ENCODE assay signal across 8 mouse cellular contexts in genomic region chr1:167282768-167283167, GRCm38 (mm10). TPM values are rescaled to one million over a fixed set of nuclear protein-coding genes. Genes with fewer than 3 reads are reported as not detected.
DNase-seq lines count a peak whose midpoint lies in the region; ATAC-seq and TF ChIP-seq lines count a peak whose summit lies in the region.

No protein-coding gene starts in this region.

- no peak overlapping the region for H3K27ac ChIP-seq in neural tube, embryonic 11.5 days (ENCODE audit: low read depth, low read length)
- no peak overlapping the region for H3K27ac ChIP-seq in forebrain, embryonic 14.5 days (ENCODE audit: low read depth, low read length)
- H3K27ac ChIP-seq in liver, embryonic 11.5 days (ENCODE audit: low read depth, low read length) = no peak overlapping the region
- no peak overlapping the region for H3K27ac ChIP-seq in stomach, embryonic 16.5 days (ENCODE audit: low read length)

- peak overlapping the region; percentile 58 for H3K4me2 ChIP-seq in neural tube, embryonic 11.5 days (ENCODE audit: low read depth)
- peak overlapping the region; percentile 54 for H3K4me2 ChIP-seq in forebrain, embryonic 14.5 days (ENCODE audit: low read length)
- peak overlapping the region; percentile 74 for H3K4me2 ChIP-seq in liver, embryonic 11.5 days
- peak overlapping the region; percentile 82 for H3K4me2 ChIP-seq in stomach, embryonic 16.5 days (ENCODE audit: low read depth, low read length)

- H3K27me3 ChIP-seq in neural tube, embryonic 11.5 days (ENCODE audit: control insufficient read depth, insufficient read depth, low read length) = no peaks in the 10 kb centered on the region
- H3K27me3 ChIP-seq in forebrain, embryonic 14.5 days (replicated peaks; ENCODE audit: control insufficient read depth, insufficient read depth, low read length) = no peaks in the 10 kb centered on the region
- no peaks in the 10 kb centered on the region for H3K27me3 ChIP-seq in liver, embryonic 11.5 days (replicated peaks; ENCODE audit: control insufficient read depth, insufficient read depth, low read length)
- no peaks in the 10 kb centered on the region for H3K27me3 ChIP-seq in stomach, embryonic 16.5 days (ENCODE audit: control insufficient read depth, insufficient read depth, low read length)

- 54% methylated on average over 5 of the region's 5 CpGs for WGBS in neural tube, embryonic 11.5 days
- WGBS in forebrain, embryonic 14.5 days = 44% methylated on average over 5 of the region's 5 CpGs
- 30% methylated on average over 5 of the region's 5 CpGs for WGBS in liver, embryonic 11.5 days
- 41% methylated on average over 5 of the region's 5 CpGs for WGBS in stomach, embryonic 16.5 days
- WGBS in lung, adult 2 months = 60% methylated on average over 5 of the region's 5 CpGs

- no peak for TF ChIP-seq POLR2A in lung, adult 2 months (IDR thresholded peaks at IDR 0.05; ENCODE audit: borderline replicate concordance, extremely low read depth, low read depth, low read length)

- no peaks in the 10 kb centered on the region for H3K9me3 ChIP-seq in neural tube, embryonic 11.5 days (ENCODE audit: control insufficient read depth, low read length)
- no peaks in the 10 kb centered on the region for H3K9me3 ChIP-seq in forebrain, embryonic 14.5 days (replicated peaks; ENCODE audit: control insufficient read depth, low read length)
- H3K9me3 ChIP-seq in liver, embryonic 11.5 days (ENCODE audit: control insufficient read depth, low read length) = no peaks in the 10 kb centered on the region
- no peaks in the 10 kb centered on the region for H3K9me3 ChIP-seq in stomach, embryonic 16.5 days (replicated peaks; ENCODE audit: control insufficient read depth, low read length)

- H3K4me3 ChIP-seq in neural tube, embryonic 11.5 days (ENCODE audit: low read depth, low read length) = peak overlapping the region; percentile 89
- peak overlapping the region; percentile 89 for H3K4me3 ChIP-seq in forebrain, embryonic 14.5 days (ENCODE audit: low read depth, low read length)
- H3K4me3 ChIP-seq in liver, embryonic 11.5 days (ENCODE audit: low read depth, low read length) = peak overlapping the region; percentile 93
- H3K4me3 ChIP-seq in stomach, embryonic 16.5 days (replicated peaks; ENCODE audit: low read length) = peak overlapping the region; percentile 62
- no peak overlapping the region for H3K4me3 ChIP-seq in lung, adult 2 months (replicated peaks; ENCODE audit: extremely low read depth, low read depth, low read length)

- no peak for TF ChIP-seq CTCF in lung, adult 2 months (IDR thresholded peaks at IDR 0.05; ENCODE audit: insufficient read depth, low read length)

- DNase-seq in neural tube, embryonic 11.5 days (ENCODE audit: low spot score) = no peak
- DNase-seq in neural tube, embryonic 10.5 days (ENCODE audit: extremely low spot score, low spot score) = no peak
- DNase-seq in forebrain, embryonic 14.5 days (ENCODE audit: low spot score) = no peak
- DNase-seq in liver, embryonic 11.5 days (ENCODE audit: low spot score) = no peak
- DNase-seq in B cell, adult 2 months = no peak
- no peak for DNase-seq in lung, adult 2 months
- DNase-seq in left cerebral cortex, adult 9 months (ENCODE audit: low spot score in 2 of 2) = no peak

- H3K4me1 ChIP-seq in neural tube, embryonic 11.5 days (ENCODE audit: control insufficient read depth, insufficient read depth, low read length) = peaks cover 14% of the 10 kb centered on the region
- H3K4me1 ChIP-seq in forebrain, embryonic 14.5 days (ENCODE audit: control insufficient read depth, insufficient read depth, low read length) = peaks cover 16% of the 10 kb centered on the region
- H3K4me1 ChIP-seq in liver, embryonic 11.5 days (replicated peaks; ENCODE audit: control insufficient read depth, insufficient read depth, low read length) = peaks cover 30% of the 10 kb centered on the region
- H3K4me1 ChIP-seq in stomach, embryonic 16.5 days (ENCODE audit: control insufficient read depth, insufficient read depth, low read length) = peaks cover 18% of the 10 kb centered on the region
- peaks cover 5% of the 10 kb centered on the region; the same call in 1 of the 2 replicates for H3K4me1 ChIP-seq in lung, adult 2 months (ENCODE audit: control insufficient read depth, insufficient read depth, low read length)

- ATAC-seq in neural tube, embryonic 11.5 days (ENCODE audit: insufficient read depth, low FRiP score, low TSS enrichment) = no peak
- ATAC-seq in forebrain, embryonic 14.5 days = no peak
- no peak for ATAC-seq in liver, embryonic 11.5 days (replicated peaks; ENCODE audit: low FRiP score)
- no peak for ATAC-seq in stomach, embryonic 16.5 days (ENCODE audit: insufficient read depth, low FRiP score)

- no peak overlapping the region; the same call in 1 of the 2 replicates for H3K9ac ChIP-seq in neural tube, embryonic 11.5 days (ENCODE audit: low read length)
- peak overlapping the region; percentile 91; the same call in 1 of the 2 replicates for H3K9ac ChIP-seq in forebrain, embryonic 14.5 days (ENCODE audit: low read length)
- peak overlapping the region; percentile 96 for H3K9ac ChIP-seq in liver, embryonic 11.5 days (ENCODE audit: low read depth, low read length)
- H3K9ac ChIP-seq in stomach, embryonic 16.5 days (ENCODE audit: low read length) = peak overlapping the region; percentile 90; the same call in 1 of the 2 replicates

- H3K36me3 ChIP-seq in neural tube, embryonic 11.5 days (ENCODE audit: control insufficient read depth, insufficient read depth, low read length) = no peaks in the 10 kb centered on the region
- 0 out of 2 replicates have a peak, but pooled peaks cover 9% of the 10 kb centered on the region for H3K36me3 ChIP-seq in forebrain, embryonic 14.5 days (ENCODE audit: control insufficient read depth, insufficient read depth, low read length)
- H3K36me3 ChIP-seq in liver, embryonic 11.5 days (ENCODE audit: control insufficient read depth, insufficient read depth, low read length) = no peaks in the 10 kb centered on the region
- no peaks in the 10 kb centered on the region for H3K36me3 ChIP-seq in stomach, embryonic 16.5 days (ENCODE audit: control insufficient read depth, insufficient read depth, low read length)

RNA-seq across cellular contexts. Expression of gene Uck2, which starts 2.4 kb away (rescaled TPM):
- polyA plus RNA-seq in neural tube, embryonic 11.5 days (2014; fragmentation: Nextera tagmentation; extraction: Ambion mirVana) = 116 and 119 TPM in 2 replicates
- polyA plus RNA-seq in forebrain, embryonic 14.5 days (2014; fragmentation: Nextera tagmentation; extraction: Ambion mirVana) = 54.1 and 58.1 TPM in 2 replicates
- polyA plus RNA-seq in liver, embryonic 11.5 days (2014; fragmentation: Nextera tagmentation; extraction: Ambion mirVana) = 144 and 156 TPM in 2 replicates
- 65.4 and 70.9 TPM in 2 replicates for polyA plus RNA-seq in stomach, embryonic 16.5 days (2015; fragmentation: Nextera tagmentation; extraction: Ambion mirVana)
- polyA plus RNA-seq in lung, adult 2 months (2012; rRNA removed) = 12.6 and 17.4 TPM in 2 replicates

RNA-seq across cellular contexts. Expression of gene Tmco1, which starts 25.4 kb away (rescaled TPM):
- 81.9 and 93.0 TPM in 2 replicates for polyA plus RNA-seq in neural tube, embryonic 11.5 days (2014; fragmentation: Nextera tagmentation; extraction: Ambion mirVana)
- 81.7 and 84.0 TPM in 2 replicates for polyA plus RNA-seq in forebrain, embryonic 14.5 days (2014; fragmentation: Nextera tagmentation; extraction: Ambion mirVana)
- polyA plus RNA-seq in liver, embryonic 11.5 days (2014; fragmentation: Nextera tagmentation; extraction: Ambion mirVana) = 104 and 116 TPM in 2 replicates
- polyA plus RNA-seq in stomach, embryonic 16.5 days (2015; fragmentation: Nextera tagmentation; extraction: Ambion mirVana) = 112 TPM in 2 replicates
- 42.7 and 56.7 TPM in 2 replicates for polyA plus RNA-seq in lung, adult 2 months (2012; rRNA removed)
